24 mouse cellular contexts compared by ENCODE assay signal in genomic region chr8:45503971-45504370, GRCm38 (mm10). TPM values are rescaled to one million over a fixed set of nuclear protein-coding genes. Genes with fewer than 3 reads are reported as not detected.
DNase-seq lines count a peak whose midpoint lies in the region; ATAC-seq lines count a peak whose summit lies in the region.
"Had no signal": no experiment of that assay in that cellular context is flagged by ENCODE, and none has a peak within 500 bp of the region (broad histone marks: within the 10 kb centered on the region; RNA-seq: fewer than 3 reads in every experiment).

No protein-coding gene starts in this region.

- WGBS in midbrain, embryonic 10.5 days, result 88% methylated on average over 7 of the region's 7 CpGs
- WGBS in midbrain, embryonic 15.5 days, result 89% methylated on average over 7 of the region's 7 CpGs

- H3K27ac ChIP-seq in midbrain, embryonic 10.5 days (replicated peaks), result 0 out of 2 replicates have a peak overlapping the region, but pooled peaks have one; percentile 34
- H3K27ac ChIP-seq in midbrain, embryonic 15.5 days, result no peak overlapping the region
- H3K27ac ChIP-seq: embryonic facial prominence, embryonic 13.5 days; forebrain, embryonic 12.5 days; heart, embryonic 10.5 days; hindbrain, embryonic 12.5 days had no signal

- DNase-seq in adrenal gland, adult (ENCODE audit: inconsistent age in 2 of 2, low spot score in 1 of 2), result peak; percentile 52 to 65
- no peak for DNase-seq in adrenal gland, adult 18-20 months (ENCODE audit: low spot score in 2 of 2)
- no peak for DNase-seq in midbrain, embryonic 10.5 days (ENCODE audit: low spot score)
- DNase-seq in adrenal gland, postnatal 14 days, result peak; percentile 37
- no peak for DNase-seq in thymus, adult 18-20 months
- no peak for DNase-seq in ovary, postnatal 14 days (ENCODE audit: low spot score)
- DNase-seq: cerebellum, adult 18-20 months; cerebellum, adult 9-11 months; cerebellum, postnatal 36 days; forebrain, postnatal 0 days; heart, adult 18-20 months; heart, postnatal 10 days; heart, postnatal 4 days; kidney, adult 18-20 months had no signal

- peaks cover 20% of the 10 kb centered on the region for H3K4me1 ChIP-seq in midbrain, embryonic 10.5 days
- peaks cover 4% of the 10 kb centered on the region; the same call in 1 of the 2 replicates for H3K4me1 ChIP-seq in midbrain, embryonic 15.5 days

- no peaks in the 10 kb centered on the region for H3K9me3 ChIP-seq in midbrain, embryonic 10.5 days (replicated peaks)
- H3K9me3 ChIP-seq in midbrain, embryonic 15.5 days, result no peaks in the 10 kb centered on the region
- H3K9me3 ChIP-seq: embryonic facial prominence, embryonic 13.5 days; forebrain, embryonic 12.5 days; heart, embryonic 10.5 days; hindbrain, embryonic 12.5 days had no signal

- no peaks in the 10 kb centered on the region for H3K27me3 ChIP-seq in midbrain, embryonic 10.5 days (ENCODE audit: low read depth, poor library complexity, severe bottlenecking)
- no peaks in the 10 kb centered on the region for H3K27me3 ChIP-seq in midbrain, embryonic 15.5 days (replicated peaks)
- H3K27me3 ChIP-seq: CH12.LX; hindbrain, embryonic 12.5 days; Patski had no signal

- no peak overlapping the region for H3K9ac ChIP-seq in midbrain, embryonic 15.5 days
- H3K9ac ChIP-seq: embryonic facial prominence, embryonic 13.5 days; forebrain, embryonic 12.5 days; forebrain, postnatal 0 days; hindbrain, embryonic 12.5 days had no signal

- no peak overlapping the region for H3K4me3 ChIP-seq in midbrain, embryonic 10.5 days
- H3K4me3 ChIP-seq in midbrain, embryonic 15.5 days, result no peak overlapping the region
- H3K4me3 ChIP-seq: embryonic facial prominence, embryonic 13.5 days; forebrain, embryonic 12.5 days; heart, embryonic 10.5 days; hindbrain, embryonic 12.5 days had no signal

- no peak for ATAC-seq in midbrain, embryonic 15.5 days (replicated peaks)
- ATAC-seq: activated CD4-positive, CD25-positive, alpha-beta regulatory T cell, adult 4 months; forebrain, postnatal 0 days; hindbrain, embryonic 16.5 days; inflammation-experienced regulatory T-cells, adult 6 months; Patski had no signal

- no peak overlapping the region for H3K4me2 ChIP-seq in midbrain, embryonic 15.5 days
- H3K4me2 ChIP-seq: embryonic facial prominence, embryonic 13.5 days; forebrain, embryonic 12.5 days; hindbrain, embryonic 12.5 days had no signal

- H3K36me3 ChIP-seq in midbrain, embryonic 10.5 days, result no peaks in the 10 kb centered on the region
- no peaks in the 10 kb centered on the region for H3K36me3 ChIP-seq in midbrain, embryonic 15.5 days (replicated peaks)
- H3K36me3 ChIP-seq: embryonic facial prominence, embryonic 13.5 days; forebrain, embryonic 12.5 days; heart, embryonic 10.5 days; hindbrain, embryonic 12.5 days had no signal

RNA-seq across cellular contexts. Expression of gene Sorbs2, which starts 3.6 kb away (rescaled TPM):
- total RNA-seq in adrenal gland, adult 18-20 months (2021), result 100 to 1,000 TPM; 110 to 130 TPM
- polyA plus RNA-seq in midbrain, embryonic 10.5 days (2016; fragmentation: Nextera tagmentation; extraction: Ambion mirVana), result 43.8 and 52.9 TPM in 2 replicates
- polyA plus RNA-seq in midbrain, embryonic 15.5 days (2015; fragmentation: Nextera tagmentation; extraction: Ambion mirVana), result 56.8 and 65.1 TPM in 2 replicates
- 89.2 and 106 TPM in 2 replicates for total RNA-seq in adrenal gland, postnatal 14 days (2021)
- total RNA-seq: CH12.LX had no signal

Comparison
In these comparisons a context has a peak if more than half of its experiments do, and no peak if none do; other contexts are left out.
1. DNase-seq: peak in adrenal gland, adult (2 of 2) and adrenal gland, postnatal 14 days (single experiment); none in adrenal gland, adult 18-20 months (0 of 2), midbrain, embryonic 10.5 days (single experiment), thymus, adult 18-20 months (0 of 2) and ovary, postnatal 14 days (single experiment).